Mouse (Mus musculus): ENCODE results near the gene Sash1.

DNA sequence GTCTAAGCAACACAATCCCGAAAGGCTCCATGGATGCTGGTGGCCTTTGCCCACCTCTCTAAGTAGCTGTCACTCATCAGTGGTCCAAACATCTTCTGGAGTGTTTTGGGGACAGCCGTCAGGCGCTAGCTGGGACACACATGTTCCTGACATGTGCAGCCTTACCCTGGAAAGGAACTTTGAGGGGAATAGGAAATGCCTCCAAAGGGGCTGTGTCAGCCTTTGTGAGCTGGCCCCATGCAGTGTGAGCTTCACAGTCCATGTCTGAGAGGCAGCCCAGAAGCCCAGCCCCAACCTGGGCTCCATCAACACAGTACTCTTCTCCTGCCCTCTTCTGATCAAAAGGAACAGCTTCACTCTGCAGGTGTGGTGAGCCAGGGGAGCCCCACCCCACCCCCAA, 132.5 kb downstream of the Sash1 start:
- TF ChIP-seq CTCF (IDR thresholded peaks at IDR 0.05; ENCODE audit: low read depth, low read length) (no peak), TAL1 (conservative IDR thresholded peaks at IDR 0.05; ENCODE audit: low read depth, low read length) (no peak), GATA1 (IDR thresholded peaks at IDR 0.05; ENCODE audit: borderline replicate concordance, low read length) (no peak), POLR2AphosphoS5 (IDR thresholded peaks at IDR 0.05; ENCODE audit: insufficient replicate concordance, low read depth, low read length) (no peak)

All from G1E (cell line).